Mouse (Mus musculus) spleen, adult 18-20 months (tissue): Measurements from ENCODE around the gene Rasef.
"Not testable (repeated sequence)": the region's sequence is repeated elsewhere in the genome, so short reads cannot be mapped to it uniquely, and the experiment has no call there.

ENCODE experiments used
- DNase-seq, 2 experiments: peaks; one replicate each; pipeline ENCODE4 v3.0.0; 2022; ENCODE audit warnings: mixed read lengths in 2 of 2

Gene Rasef

DNA sequence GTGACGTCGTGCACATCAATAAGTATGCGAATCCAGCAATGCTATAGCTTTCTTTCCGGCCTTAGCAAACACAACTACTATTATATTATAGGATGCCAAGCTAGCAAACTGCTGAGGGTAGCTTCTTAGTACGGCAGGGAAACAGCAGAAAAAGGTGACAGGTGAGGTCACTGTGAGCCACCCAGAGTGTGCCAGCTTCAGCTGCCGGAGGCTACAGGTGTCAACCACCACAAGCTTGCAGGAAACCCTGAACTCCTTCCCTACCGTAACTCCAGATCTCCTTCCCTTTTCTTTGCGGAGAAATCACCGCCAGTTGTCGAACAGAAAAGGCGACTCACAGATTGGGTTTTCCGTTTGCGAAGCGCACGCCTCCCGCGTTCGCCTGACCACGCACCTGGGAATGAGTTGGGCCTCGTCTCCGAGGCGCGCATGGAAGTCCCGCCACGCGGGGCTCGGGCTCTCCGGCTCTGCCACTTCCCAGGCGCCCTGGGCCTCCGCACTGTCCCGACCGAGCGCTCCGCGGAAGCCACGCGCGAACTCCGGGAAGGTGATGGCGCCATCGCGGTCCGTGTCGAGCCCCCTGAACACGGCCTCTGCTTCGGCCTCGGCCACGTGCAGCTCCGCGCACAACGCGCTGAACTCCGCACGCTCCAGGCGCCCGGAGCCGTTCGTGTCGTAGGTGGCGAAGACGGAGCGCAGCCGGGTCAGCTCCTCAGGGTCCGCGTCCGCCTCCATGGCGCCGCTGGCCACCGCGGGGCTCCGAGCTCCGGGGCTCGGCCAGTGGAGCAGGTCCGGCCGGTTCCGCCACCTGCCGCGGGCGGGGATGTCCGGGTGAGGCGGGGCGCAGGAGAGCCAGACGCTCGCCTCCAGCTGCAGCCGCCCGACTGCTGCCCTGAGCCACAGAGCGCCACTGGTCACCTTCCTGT, at the start of gene Rasef:
Gene Rasef, minus strand, starts transcription at position 735 of the 926 bp plus-strand sequence.
- DNase-seq: no peak

DNA sequence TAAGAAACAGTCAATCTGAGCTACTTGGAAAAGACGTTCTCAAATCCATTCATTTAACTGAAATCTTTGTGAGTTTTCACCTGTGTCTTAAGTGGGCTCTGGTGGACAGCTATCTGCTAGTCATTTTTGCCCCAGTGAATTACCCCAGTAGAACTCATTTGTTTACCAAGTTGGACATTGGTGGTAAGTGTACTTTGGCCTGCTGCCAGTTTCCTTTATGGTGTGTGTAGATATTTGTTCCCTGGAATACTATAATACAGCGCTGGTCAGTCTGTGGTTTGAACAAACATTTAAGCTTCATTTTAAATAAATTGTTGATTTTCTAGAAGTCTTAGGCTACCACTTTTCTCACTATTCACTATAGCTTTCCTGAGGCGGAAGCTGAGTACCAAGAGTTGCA, 35.8 kb upstream of the Rasef start:
- no peak for DNase-seq

DNA sequence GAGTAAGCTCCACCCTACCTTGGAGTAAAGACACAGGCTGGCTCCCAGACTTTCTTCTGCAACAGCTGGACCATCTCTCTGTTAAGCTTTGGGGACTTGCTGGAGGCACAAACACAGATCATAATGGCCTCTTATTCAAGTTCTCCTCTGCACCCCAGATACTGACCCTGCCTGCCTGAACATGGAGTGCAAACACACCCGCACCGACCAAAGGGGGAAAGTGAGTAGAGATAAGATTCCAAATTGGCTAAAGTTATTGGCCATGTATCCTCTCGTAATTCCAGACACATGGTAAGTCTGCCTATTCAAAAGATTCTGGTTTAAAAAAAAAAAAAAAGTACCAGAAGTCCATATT, 369 bp upstream of the Rasef start:
- DNase-seq: no peak

DNA sequence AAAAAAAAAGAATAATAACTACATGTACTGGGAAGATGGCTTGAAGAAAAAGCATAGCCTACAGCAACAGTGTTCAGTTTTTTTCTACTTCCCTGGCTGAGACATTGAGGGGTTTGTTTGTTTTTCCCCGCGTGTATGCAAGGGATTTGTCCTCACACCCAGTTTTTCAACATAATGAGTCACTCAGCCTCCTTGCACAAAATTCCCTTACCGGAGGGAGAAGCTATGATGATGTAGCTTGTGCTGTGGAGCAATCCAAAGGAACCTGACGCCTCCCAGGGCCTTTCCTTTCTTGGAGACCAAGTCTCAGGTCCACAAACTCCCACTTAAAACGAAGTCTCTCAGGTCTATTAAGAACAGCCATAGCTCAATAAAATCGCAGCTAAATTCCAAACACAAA, 1.3 kb downstream of the Rasef start:
- DNase-seq: no peak

DNA sequence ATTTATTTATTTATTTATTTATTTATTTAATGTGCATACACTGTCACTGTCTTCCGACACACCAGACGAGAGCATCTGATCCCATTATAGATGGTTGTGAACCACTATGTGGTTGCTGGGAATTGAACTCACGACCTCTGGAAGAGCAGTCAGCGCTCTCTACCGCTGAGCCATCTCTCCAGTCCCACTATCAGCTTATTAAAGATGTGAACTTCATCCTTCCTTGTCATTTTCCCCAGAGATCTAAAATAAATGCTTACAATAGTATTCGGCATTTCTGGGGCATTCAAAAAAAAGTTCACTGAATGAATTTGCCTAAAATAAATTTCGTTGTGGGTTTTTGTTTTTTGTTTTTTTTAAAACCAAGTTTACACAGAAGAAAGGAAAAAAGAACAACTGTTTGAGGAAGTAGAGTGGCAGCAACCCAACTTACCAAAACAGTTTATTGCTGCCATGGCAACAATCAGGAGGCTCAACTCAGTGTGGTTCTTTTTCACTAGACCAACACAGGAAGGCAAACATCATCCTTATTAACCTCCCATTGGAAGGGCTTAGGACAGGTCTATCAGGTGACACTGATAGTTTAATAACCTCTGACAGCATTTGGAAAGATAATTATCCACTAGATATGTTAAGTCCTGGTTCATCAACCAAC, 2.6 kb downstream of the Rasef start:
- no peak for DNase-seq

DNA sequence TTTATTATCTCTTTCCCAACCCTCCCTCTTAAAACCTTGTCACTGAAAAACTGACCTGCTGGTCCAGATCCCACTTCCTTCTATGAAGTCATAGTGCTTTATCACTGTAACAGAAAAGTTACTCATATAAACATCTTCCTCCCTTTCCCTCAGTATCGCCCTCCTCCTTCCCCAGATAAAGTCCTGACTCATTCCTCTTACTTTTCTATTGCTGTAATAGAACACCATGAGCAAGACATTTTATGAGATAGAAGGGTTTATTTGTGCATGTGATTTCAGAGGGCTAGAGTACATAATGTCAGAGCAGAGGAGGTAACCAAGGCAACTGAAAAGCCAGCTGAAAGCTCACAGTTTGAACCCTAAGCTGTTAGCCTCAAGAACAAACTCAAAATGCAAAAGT, 6.6 kb downstream of the Rasef start:
- DNase-seq: no peak

DNA sequence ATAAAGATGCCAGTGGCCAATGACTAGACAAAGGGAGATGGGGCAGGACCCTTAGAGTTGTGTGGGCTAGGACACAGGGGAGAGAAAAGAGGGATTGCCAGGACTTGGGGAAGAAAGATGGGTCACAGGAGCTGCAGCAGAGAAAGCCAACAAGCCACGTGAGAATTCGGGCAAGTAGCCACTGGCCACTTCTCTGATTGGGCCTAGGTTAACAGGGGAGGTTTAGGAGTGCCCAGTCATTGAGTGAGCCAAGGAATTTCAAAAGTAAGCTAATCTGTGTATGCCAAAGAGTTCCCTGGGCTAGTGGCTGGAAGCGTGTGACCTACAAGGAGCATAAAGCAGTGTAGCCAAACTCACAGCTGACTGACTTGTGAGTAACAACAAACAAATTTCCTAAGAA, 9.7 kb downstream of the Rasef start:
- no peak for DNase-seq

DNA sequence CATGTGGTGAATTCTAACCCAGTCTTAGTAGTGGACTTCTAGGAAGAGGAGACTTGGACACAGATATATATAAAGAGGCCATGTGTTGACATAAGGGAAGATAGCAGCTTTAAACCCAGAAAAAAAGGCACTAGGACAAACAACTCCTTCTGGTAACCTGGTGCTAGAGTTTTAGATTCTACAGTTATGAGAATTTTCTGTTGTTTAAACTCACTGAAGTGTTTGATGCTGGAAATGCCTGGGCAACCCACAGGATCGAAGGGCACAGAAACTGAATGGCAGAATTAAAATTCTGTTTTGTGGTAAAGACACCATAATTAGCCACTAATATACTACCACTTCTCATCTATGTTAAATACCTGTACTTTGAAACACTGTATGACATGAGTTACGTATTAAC, 15.5 kb downstream of the Rasef start:
- no peak for DNase-seq

DNA sequence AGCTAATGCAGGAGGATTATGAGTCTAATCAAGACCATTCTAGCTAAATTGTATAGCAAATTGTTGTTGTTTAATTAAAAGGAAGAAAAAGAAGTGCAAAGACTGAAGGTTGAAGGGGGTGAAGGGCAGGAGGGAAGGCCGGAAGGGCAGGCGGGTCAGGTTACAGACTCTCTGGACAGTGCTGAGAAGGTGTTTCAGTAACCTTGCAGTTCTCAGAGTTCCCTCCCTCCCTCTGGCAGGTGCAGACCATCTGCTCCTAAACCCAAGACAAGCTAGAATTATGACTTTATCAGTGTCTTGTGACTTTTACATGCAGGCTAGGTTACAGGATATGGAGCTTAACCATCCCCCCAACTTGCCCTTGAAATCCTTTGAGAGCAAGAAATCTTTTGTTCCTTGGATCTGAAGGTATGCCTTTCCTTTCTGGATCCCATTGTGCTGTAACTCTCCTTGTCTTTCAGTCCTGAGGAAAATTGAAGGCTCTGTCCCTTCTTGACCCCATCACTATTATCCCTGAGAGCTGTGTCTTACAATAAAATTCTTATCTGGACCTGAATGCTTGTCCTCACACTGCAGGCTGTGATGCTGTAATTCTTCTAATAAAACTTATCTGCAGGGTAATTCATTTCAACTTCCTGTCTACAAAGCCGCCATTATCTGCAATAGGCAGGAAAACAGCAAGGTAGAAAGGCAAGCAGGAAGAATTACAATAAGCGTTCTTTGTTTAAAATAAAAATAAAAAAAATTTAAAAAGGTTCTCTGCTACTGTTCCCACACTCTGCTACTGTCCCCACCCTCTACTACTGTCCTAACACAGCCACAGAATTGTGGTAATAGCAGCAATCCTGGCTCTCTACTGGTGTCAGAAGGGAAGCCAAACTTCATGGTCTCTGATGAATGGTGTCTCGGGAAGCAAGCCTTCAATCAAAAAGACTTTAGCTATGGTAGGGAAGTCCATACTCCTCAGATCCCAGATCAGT, 16.7 kb downstream of the Rasef start:
- no peak for DNase-seq

DNA sequence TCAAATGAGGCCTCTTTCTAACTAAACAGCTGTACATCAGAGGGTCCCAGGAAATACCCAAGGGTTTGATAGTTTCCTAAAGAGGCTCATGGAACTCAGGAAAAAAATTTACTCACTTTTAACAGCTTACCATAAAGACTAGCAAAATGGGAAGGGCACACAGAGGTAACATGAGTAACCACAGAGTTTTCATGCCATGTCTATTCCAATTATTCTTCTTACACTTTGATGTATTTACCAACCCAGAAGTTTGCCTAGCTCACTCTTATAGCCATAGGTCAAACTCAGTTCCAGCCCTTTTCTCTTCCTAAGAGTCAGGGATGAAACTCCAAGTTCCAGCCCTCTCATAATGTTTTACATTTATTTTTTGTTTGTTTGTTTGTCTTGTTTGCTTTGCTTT, 18.8 kb downstream of the Rasef start:
- no peak for DNase-seq

DNA sequence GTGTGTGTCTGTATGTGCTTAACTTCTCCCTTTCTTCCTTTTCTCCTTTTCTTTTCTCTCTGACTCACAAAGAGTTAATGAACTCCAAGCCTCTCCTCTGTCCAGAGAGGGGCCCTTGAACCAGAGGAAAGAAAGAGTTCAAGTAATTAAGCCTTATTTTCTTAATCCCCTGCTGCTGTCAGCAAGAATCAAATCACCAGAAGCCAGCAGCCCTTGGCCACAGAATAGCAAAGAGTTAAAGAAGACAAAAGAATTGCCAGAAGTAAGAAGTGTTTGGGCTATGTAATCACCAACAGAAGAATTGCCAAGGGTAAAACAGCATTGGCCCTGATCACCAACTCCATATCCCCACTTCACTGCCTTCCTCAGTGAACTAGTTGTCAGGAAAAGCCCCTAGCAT, 20.2 kb downstream of the Rasef start:
- DNase-seq: no peak

DNA sequence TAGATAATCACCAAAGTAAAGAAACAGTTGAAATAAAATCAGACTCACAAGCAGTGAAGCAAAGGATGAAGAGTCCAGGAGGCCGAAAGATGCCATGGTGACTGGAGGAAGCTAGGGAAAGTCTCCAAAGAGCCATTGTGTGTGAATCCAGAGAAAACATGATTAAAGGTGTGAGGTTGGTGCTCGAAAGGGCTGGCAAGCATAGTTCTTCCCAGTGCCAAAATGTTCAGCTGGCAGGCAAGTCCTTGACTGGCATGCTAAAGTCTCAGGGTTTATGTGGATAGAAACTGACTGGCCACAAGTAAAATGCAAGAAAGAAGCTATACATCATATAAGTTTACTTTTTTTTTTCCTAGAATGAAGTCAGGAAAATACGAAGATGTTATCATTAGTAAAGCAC, 22.6 kb downstream of the Rasef start:
- DNase-seq: no peak

DNA sequence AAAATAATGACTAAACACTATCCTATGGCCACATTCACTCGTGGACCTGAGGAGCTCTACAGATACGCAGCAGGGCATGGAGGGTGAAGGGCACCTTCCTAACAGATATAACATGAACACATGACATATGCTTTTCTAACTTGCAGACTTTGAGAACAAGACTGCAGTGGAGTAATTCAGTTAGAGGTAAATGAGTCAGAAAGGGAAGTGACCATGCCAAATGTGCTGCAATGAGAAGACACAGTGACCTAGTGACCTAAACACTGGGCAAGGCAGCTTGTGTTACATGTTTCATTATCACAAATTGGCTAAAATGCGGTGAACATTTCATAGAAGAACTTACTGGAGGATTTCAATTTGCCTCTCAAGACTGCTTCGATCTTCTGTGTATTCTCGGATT, 42.6 kb downstream of the Rasef start:
- no peak for DNase-seq

DNA sequence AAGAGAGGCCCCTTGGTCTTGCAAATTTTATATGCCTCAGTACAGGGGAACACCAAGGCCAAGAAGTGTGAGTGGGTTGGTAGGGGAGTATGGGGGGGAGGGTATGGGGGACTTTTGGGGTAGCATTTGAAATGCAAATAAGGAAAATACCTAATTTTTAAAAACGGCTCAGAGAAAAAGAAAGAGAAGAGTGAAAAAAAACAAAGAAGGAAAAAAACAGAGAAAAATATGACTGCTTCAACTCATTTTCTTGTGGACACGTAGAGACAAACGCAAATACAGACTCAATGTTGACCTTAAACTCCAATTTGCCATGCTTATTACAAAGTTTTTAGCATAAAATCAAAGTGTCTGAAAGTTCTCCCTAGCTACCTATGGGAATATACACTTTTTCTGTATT, 51.4 kb downstream of the Rasef start:
- DNase-seq: no peak

DNA sequence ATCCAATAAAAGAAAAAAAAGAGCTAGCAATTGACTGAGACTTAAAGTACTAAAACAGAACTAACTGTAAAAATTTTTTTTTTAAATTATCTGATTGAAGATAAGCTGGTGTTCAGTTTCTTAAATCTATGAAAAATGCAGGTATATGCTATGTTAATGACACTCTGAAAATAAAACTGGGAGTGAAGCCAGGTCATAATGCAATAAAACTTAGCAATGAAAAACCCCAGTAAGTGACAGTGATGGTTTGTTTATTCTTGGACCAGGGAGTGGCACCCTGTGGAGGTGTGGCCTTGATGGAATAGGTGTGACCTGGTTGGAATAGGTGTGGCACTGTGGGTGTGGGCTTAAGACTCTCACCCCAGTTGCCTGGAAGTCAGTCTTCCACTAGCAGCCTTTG, 71.0 kb downstream of the Rasef start:
- DNase-seq: no peak

DNA sequence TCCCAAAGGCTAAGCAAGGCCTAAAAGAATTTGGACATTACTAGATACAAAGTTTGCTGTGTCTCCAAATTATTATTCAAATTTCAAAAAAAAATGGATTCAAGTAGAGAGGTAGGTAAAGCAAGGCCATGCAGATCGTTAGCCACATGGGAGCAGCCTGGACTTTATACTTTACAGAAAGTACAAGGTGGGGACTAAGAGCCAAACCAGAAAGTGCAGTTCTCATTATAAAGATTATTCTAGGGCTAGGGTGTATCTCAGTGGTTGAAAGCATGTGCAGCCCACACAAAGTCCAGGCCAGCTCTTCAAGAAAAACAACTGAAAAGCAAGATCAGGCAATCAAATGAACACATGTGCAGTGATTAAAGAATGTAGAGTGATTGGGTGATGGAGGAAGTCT, 72.0 kb downstream of the Rasef start:
- DNase-seq: no peak

DNA sequence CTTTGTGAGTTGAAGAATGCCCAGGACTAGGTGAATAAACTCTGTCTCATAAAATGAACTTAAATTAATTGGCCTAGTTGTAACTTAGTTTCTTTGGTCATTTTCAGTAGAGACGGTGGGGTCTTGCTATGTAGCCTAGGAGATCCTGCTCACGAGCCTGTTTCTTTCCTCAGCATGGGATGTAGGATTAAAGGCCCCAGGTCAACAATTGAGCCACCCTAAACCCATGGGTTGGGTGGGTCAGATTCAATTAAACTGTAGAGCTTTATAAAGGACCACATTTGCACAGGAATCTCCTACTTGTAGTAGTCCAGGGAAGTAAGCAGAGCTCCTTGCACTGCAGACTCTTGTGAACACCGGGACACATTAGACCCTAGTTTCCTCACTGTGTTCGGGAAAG, 107.6 kb downstream of the Rasef start, which contains the start of gene Gm428:
Gene Gm428, plus strand, starts transcription at position 301 of the 400 bp plus-strand sequence.
- DNase-seq: not testable (repeated sequence)

DNA sequence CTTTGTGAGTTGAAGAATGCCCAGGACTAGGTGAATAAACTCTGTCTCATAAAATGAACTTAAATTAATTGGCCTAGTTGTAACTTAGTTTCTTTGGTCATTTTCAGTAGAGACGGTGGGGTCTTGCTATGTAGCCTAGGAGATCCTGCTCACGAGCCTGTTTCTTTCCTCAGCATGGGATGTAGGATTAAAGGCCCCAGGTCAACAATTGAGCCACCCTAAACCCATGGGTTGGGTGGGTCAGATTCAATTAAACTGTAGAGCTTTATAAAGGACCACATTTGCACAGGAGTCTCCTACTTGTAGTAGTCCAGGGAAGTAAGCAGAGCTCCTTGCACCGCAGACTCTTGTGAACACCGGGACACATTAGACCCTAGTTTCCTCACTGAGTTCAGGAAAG, 122.7 kb downstream of the Rasef start, which contains the start of gene Gm11239:
Gene Gm11239, plus strand, starts transcription at position 301 of the 400 bp plus-strand sequence.
- DNase-seq: not testable (repeated sequence)
